Mouse (Mus musculus): ENCODE results near the gene Slc39a12. TPM values are rescaled to one million over a fixed set of nuclear protein-coding genes. Genes with fewer than 3 reads are reported as not detected.

The Slc39a12 gene
- polyA plus RNA-seq, 1 experiment from 2014 or later, result 0.05 TPM

- Histone ChIP-seq H3K4me1 (no peaks in the 10 kb centered on the region), H3K4me3 (no peak overlapping the region), H3K27me3 (ENCODE audit: low read depth, poor library complexity, severe bottlenecking) (no peaks in the 10 kb centered on the region), H3K36me3 (no peaks in the 10 kb centered on the region), H3K9me3 (replicated peaks) (no peaks in the 10 kb centered on the region), H3K27ac (no peak overlapping the region)
- no peak for DNase-seq (ENCODE audit: low spot score)
- 23% methylated on average over 3 of the region's 3 CpGs for WGBS
Measured at GRCm38 (mm10) chr2:14502482-14502881, 114.4 kb downstream of the Slc39a12 start.

- no peaks in the 10 kb centered on the region for H3K4me1 ChIP-seq
- WGBS, result 60% methylated on average over 5 of the region's 5 CpGs
Measured at GRCm38 (mm10) chr2:14518237-14518636, 130.1 kb downstream of the Slc39a12 start.

GRCm38 (mm10) chr2:14534325-14535077, 146.4 kb downstream of the Slc39a12 start:
- Histone ChIP-seq H3K36me3 (no peaks in the 10 kb centered on the region), H3K4me3 (no peak overlapping the region), H3K27me3 (ENCODE audit: low read depth, poor library complexity, severe bottlenecking) (no peaks in the 10 kb centered on the region), H3K9me3 (replicated peaks) (no peaks in the 10 kb centered on the region), H3K4me1 (no peaks in the 10 kb centered on the region), H3K27ac (no peak overlapping the region)
- 91% methylated on average over 3 of the region's 3 CpGs for whole genome bisulfite sequencing
- no peak for DNase-seq (ENCODE audit: low spot score)

More at GRCm38 (mm10) chr2:14518237-14518636, 130.1 kb downstream of the Slc39a12 start:
- H3K4me3 ChIP-seq, result no peak overlapping the region
- no peaks in the 10 kb centered on the region for H3K9me3 ChIP-seq (replicated peaks)
- H3K36me3 ChIP-seq, result no peaks in the 10 kb centered on the region
- DNase-seq (ENCODE audit: low spot score), result no peak
- no peak overlapping the region for H3K27ac ChIP-seq
- no peaks in the 10 kb centered on the region for H3K27me3 ChIP-seq (ENCODE audit: low read depth, poor library complexity, severe bottlenecking)

- Histone ChIP-seq H3K4me3 (no peak overlapping the region), H3K4me1 (no peaks in the 10 kb centered on the region), H3K27ac (no peak overlapping the region), H3K27me3 (ENCODE audit: low read depth, poor library complexity, severe bottlenecking) (no peaks in the 10 kb centered on the region), H3K9me3 (replicated peaks) (no peaks in the 10 kb centered on the region), H3K36me3 (no peaks in the 10 kb centered on the region)
- WGBS, result 87% methylated on average over 3 of the region's 3 CpGs
- no peak for DNase-seq (ENCODE audit: low spot score)
Measured at GRCm38 (mm10) chr2:14535246-14535671, 147.1 kb downstream of the Slc39a12 start.

- Histone ChIP-seq H3K36me3 (no peaks in the 10 kb centered on the region), H3K4me1 (no peaks in the 10 kb centered on the region), H3K9me3 (replicated peaks) (no peaks in the 10 kb centered on the region), H3K4me3 (no peak overlapping the region), H3K27ac (no peak overlapping the region), H3K27me3 (ENCODE audit: low read depth, poor library complexity, severe bottlenecking) (no peaks in the 10 kb centered on the region)
- WGBS, result 73% methylated on average over 3 of the region's 3 CpGs
- no peak for DNase-seq (ENCODE audit: low spot score)
Measured at GRCm38 (mm10) chr2:14537781-14538180, 149.7 kb downstream of the Slc39a12 start.

GRCm38 (mm10) chr2:14543355-14543754, 155.2 kb downstream of the Slc39a12 start:
- no peak for DNase-seq (ENCODE audit: low spot score)
- H3K4me1 ChIP-seq, result no peaks in the 10 kb centered on the region

GRCm38 (mm10) chr2:14543773-14544172, 155.7 kb downstream of the Slc39a12 start:
- WGBS, result 87% methylated on average over 2 of the region's 2 CpGs
- Histone ChIP-seq H3K9me3 (replicated peaks) (no peaks in the 10 kb centered on the region), H3K4me1 (no peaks in the 10 kb centered on the region)

More at GRCm38 (mm10) chr2:14543355-14543754, 155.2 kb downstream of the Slc39a12 start:
- WGBS, result 76% methylated on average over 3 of the region's 3 CpGs
- Histone ChIP-seq H3K4me3 (no peak overlapping the region), H3K9me3 (replicated peaks) (no peaks in the 10 kb centered on the region), H3K36me3 (no peaks in the 10 kb centered on the region), H3K27ac (no peak overlapping the region), H3K27me3 (ENCODE audit: low read depth, poor library complexity, severe bottlenecking) (no peaks in the 10 kb centered on the region)

More at GRCm38 (mm10) chr2:14543773-14544172, 155.7 kb downstream of the Slc39a12 start:
- Histone ChIP-seq H3K27ac (no peak overlapping the region), H3K36me3 (no peaks in the 10 kb centered on the region), H3K4me3 (no peak overlapping the region), H3K27me3 (ENCODE audit: low read depth, poor library complexity, severe bottlenecking) (no peaks in the 10 kb centered on the region)
- no peak for DNase-seq (ENCODE audit: low spot score)

Other genes starting within 250 kb of the Slc39a12 start
- not detected in 2 replicates for gene Tmem236, start 213.8 kb upstream of the Slc39a12 start, polyA plus RNA-seq (2016; fragmentation: Nextera tagmentation; extraction: Ambion mirVana)
- gene Mrc1, start 158.9 kb upstream of the Slc39a12 start, polyA plus RNA-seq (2016; fragmentation: Nextera tagmentation; extraction: Ambion mirVana), result 1.2 and 1.4 TPM in 2 replicates
- gene Cacnb2, start 214.8 kb downstream of the Slc39a12 start, polyA plus RNA-seq (2016; fragmentation: Nextera tagmentation; extraction: Ambion mirVana), result 2.1 and 2.5 TPM in 2 replicates

All from limb, embryonic 10.5 days (tissue).